Mouse (Mus musculus) layer of hippocampus, adult 2 months (tissue): Measurements from ENCODE around the gene Nudt1. TPM values are rescaled to one million over a fixed set of nuclear protein-coding genes. Genes with fewer than 3 reads are reported as not detected.

Source experiments
- DNase-seq, 2 experiments: peaks; one replicate each; pipeline ENCODE4 v3.0.0; 2022; ENCODE audit warnings: low spot score in 2 of 2
- H3K27ac ChIP-seq: fragments of 200-600 bp; 2 replicates; pipeline ENCODE4 v1.8.1; 2022
- H3K4me3 ChIP-seq: fragments of 200-600 bp; 2 replicates; pipeline ENCODE4 v1.8.1; 2022; ENCODE audit warnings: mild to moderate bottlenecking
- CTCF ChIP-seq: fragments of 200-600 bp; conservative IDR thresholded peaks from 2 replicates; pipeline ENCODE4 v1.8.1; 2022; ENCODE audit warnings: antibody characterized with exemption, mild to moderate bottlenecking, moderate library complexity
- total RNA-seq, 2 experiments: library from RNA; stranded (reverse); gene quantifications; 2 replicates each; pipeline ENCODE4 v1.2.3; 2021

The Nudt1 gene
- total RNA-seq, 2 experiments from 2014 or later: 3.7 to 3.8 TPM

DNA sequence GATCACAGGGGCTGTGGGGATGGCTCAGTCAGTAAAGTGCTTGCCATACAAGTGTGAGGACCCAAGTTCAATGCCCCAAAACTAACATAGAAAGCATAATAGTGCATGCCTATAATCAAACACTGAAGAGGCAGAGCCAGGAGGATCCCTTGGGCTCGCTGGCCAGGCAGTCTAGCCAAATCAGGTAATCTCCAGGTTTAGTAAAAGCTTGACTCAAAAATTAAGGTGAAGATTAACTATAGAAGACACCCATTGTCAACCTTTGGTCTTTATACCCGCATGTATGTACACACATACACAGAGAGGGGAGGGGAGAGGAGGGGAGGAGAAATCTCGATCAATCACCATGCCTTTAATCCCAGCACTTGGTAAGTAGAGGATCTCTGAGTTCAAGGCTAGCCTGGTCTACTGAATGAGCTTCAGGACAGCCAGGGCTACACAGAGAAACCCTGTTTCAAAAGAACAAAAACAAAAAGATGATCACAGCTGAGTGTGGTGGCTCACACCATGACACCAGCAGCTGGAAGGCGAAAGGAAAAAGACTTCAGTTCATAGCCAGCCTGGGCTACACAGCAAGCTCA lies 53.9 kb downstream of the Nudt1 start:
- no peak overlapping the region for H3K27ac ChIP-seq
- TF ChIP-seq CTCF: no peak
- DNase-seq: no peak
- no peak overlapping the region for H3K4me3 ChIP-seq

DNA sequence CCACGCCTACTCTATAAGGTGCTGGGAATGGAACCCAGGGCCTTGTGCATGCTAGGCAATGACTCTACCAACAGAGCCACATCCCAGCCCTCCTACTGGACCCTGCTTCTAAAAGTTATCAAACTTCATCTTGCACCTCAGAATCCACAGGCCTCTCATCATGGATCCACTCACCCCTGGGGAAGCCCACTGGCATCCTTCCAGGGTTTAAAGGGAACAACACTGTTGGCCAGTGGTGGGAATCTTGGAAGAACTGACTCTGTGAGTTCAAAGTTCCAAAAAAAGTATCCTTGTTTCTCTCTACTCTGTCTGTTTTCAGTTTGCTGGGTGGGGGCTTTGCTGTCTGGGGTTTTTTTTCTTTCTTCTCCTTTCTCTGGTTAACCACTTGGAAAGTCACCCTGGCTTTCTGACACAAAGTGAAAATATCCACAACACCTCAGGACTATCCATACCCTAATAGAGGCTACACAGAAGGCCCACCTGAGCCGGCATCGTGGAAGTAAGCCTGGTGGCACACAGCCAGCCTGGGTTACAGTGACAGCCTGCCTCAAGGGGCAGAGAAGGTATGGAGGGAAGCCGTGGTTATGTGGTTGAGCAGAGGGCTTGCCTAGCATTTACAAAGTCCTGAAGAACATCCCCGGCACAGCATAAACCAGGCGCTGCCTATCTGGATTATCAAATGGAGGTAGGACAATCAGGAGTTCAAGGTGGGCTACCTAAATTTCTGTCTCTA lies 56.8 kb downstream of the Nudt1 start:
- TF ChIP-seq CTCF: no peak

DNA sequence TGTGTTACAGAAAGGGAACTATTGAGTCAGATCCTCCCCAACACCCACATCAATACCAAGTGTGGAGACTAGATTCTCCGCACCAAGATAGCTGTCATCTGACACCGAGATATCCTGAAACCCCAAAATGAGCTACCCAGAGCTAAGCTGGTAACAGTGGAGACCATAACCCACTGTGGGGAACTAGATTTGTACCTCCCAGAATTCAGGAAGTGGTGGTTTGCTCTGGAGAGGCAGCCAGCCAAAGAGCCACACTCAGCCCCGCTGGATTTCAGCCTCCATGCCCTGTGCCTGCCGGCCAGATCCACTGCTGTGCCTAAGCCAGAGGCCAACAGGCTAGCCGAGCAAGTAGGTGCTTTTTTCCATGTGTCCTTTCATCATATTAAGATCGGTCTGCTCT lies 57.8 kb downstream of the Nudt1 start:
- H3K27ac ChIP-seq: no peak overlapping the region
- TF ChIP-seq CTCF: no peak
- no peak for DNase-seq
- no peak overlapping the region for H3K4me3 ChIP-seq

More for the DNA sequence above, 56.8 kb downstream of the Nudt1 start:
- Histone ChIP-seq H3K4me3 (no peak overlapping the region), H3K27ac (no peak overlapping the region)
- no peak for DNase-seq

DNA sequence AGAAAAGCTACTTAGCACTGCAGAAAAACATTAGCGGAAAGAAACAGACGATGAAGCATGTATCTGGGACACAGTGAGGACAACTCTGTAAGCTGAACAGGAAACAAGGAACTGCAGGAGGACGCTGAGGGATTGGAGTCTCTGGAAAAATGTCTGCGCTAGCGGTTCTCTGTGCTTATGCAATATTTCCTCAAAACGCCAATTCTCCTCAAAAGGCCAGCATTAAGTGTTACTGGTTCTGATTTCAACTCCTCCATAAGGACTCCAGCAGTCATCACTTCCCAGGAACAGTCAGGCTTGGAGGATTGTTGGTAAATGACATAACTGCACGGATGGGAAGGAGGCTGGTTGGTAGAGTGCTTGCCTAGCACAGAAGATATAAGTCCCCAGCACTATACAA lies 59.7 kb downstream of the Nudt1 start:
- no peak for DNase-seq
- H3K4me3 ChIP-seq: no peak overlapping the region
- TF ChIP-seq CTCF: no peak
- no peak overlapping the region for H3K27ac ChIP-seq

DNA sequence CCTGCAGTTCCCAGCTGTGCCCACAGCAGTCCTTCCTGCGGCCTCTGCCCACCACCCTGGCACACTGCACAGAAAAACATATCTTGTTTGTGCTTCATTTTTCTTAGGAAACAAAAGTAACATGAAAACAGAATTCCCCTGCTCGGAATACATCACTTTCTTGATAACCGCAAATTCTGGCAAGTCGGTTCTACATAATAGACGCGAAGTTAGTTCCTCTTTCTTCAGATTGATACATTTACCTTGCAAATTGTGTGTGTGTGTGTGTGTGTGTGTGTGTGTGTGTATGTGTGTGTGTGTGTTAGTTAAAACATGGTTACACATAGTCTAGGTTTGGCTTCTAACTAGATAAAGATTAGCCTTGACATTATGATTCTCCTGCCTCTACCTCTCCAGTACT lies 61.2 kb downstream of the Nudt1 start:
- H3K27ac ChIP-seq: no peak overlapping the region

DNA sequence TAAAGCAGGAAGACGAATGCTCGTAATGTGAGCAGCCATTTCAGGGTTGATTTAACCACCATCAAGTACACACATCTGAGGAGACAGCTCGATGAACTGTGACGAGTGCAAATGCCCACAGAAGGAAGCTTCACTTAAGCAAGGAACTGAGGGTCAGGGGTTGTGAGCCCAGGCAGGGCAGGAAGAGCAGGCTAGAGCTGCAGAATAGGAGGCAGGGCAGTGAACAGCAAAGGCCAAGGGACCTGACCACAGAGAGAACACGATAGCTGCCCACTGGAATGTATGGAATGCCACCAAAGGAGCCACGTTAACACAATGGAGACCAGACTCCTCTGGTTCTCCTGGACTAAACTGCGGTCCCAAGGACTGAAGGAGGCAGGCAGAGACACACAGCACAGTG lies 62.1 kb downstream of the Nudt1 start:
- Histone ChIP-seq H3K27ac (no peak overlapping the region), H3K4me3 (no peak overlapping the region)
- TF ChIP-seq CTCF: no peak
- DNase-seq: no peak

More for the DNA sequence above, 61.2 kb downstream of the Nudt1 start:
- no peak overlapping the region for H3K4me3 ChIP-seq
- TF ChIP-seq CTCF: no peak
- no peak for DNase-seq

DNA sequence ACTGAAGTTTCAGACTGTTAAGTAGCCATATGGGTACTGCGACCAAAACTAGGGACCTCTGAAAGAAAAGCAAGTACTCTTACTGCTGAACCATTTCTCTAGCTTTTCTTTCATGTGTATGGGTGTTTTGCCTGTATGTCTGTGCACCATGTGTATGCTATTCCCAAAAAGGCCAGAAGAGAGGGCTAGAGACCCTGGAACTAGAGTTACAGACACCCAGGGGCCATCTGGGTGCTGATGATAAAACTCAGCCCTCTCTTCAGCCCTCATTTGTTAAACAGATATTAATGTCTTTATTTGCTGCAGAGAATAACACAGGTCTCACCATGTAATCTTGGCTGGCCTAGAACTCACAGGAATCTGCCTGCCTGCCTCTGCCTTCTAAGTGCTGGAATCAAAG lies 63.0 kb downstream of the Nudt1 start:
- no peak overlapping the region for H3K4me3 ChIP-seq
- DNase-seq: no peak
- TF ChIP-seq CTCF: no peak
- H3K27ac ChIP-seq: no peak overlapping the region

DNA sequence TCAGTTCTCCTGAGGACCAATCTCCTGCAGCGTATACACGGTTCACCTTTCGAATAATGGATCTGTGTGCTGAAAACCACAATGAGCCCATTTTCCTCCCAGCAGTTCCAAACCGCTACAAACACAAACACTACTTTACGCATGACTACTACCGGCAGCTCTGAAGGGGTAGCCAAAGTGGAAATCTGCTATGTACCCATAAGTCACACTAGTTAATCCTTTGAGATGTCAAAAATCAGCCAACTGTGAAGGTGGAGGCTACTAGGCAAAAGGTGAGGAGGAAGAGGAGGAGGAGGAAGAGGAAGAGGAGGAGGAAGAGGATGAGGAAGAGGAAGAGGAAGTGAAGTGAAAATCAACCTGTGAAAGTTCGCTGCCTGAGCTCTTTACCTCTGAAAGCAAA lies 65.8 kb downstream of the Nudt1 start:
- no peak overlapping the region for H3K4me3 ChIP-seq
- no peak overlapping the region for H3K27ac ChIP-seq
- DNase-seq: no peak
- no peak for TF ChIP-seq CTCF

Other genes starting within 250 kb of the Nudt1 start
- gene Mad1l1, start 104 bp upstream of the Nudt1 start, total RNA-seq: 10 to 100 TPM; 14.3 to 18.1 TPM
- 10 to 100 TPM in 1 of 2 experiments, 1 to 10 TPM in 1; 9.1 to 10.0 TPM for gene Mrm2, start 10.2 kb downstream of the Nudt1 start, total RNA-seq
- gene Snx8, start 67.6 kb downstream of the Nudt1 start, total RNA-seq: 10 to 100 TPM in 1 of 2 experiments, 1 to 10 TPM in 1; 9.8 to 12.1 TPM
- gene Eif3b, start 97.7 kb downstream of the Nudt1 start, total RNA-seq: 10 to 100 TPM; 83.9 to 86.7 TPM
- not detected for gene Gm4869, start 124.0 kb downstream of the Nudt1 start, total RNA-seq
- 10 to 100 TPM; 19.5 to 22.0 TPM for gene Chst12, start 183.9 kb downstream of the Nudt1 start, total RNA-seq
- not detected for gene Grifin, start 243.4 kb downstream of the Nudt1 start, total RNA-seq